Mouse (Mus musculus) forebrain, embryonic 12.5 days (tissue): ENCODE data around the gene Rprd1b. TPM values are rescaled to one million over a fixed set of nuclear protein-coding genes. Genes with fewer than 3 reads are reported as not detected.

Experiments used
- ATAC-seq: fragments of 200-750 bp; cut with Nextera tagmentation; 2 replicates; pipeline ENCODE4 v1.8.0; 2017; ENCODE audit warnings: moderate TSS enrichment; ENCODE audit not compliant: low FRiP score
- H3K27ac ChIP-seq: fragments of 300-500 bp; sonication (generic); 2 replicates; pipeline ENCODE4 v1.5.1; 2016; ENCODE audit warnings: mild to moderate bottlenecking
- H3K27me3 ChIP-seq: fragments of 300-500 bp; sonication (generic); 2 replicates; pipeline ENCODE4 v1.6.1; 2016; ENCODE audit warnings: mild to moderate bottlenecking
- H3K36me3 ChIP-seq: fragments of 300-500 bp; sonication (generic); replicated peaks from 2 replicates; pipeline ENCODE4 v1.6.1; 2016; ENCODE audit warnings: mild to moderate bottlenecking
- H3K4me1 ChIP-seq: fragments of 300-500 bp; sonication (generic); 2 replicates; pipeline ENCODE4 v1.6.1; 2016
- H3K4me2 ChIP-seq: fragments of 300-500 bp; sonication (generic); 2 replicates; pipeline ENCODE4 v1.6.1; 2016; ENCODE audit warnings: mild to moderate bottlenecking, moderate library complexity
- H3K4me3 ChIP-seq: fragments of 300-500 bp; sonication (generic); replicated peaks from 2 replicates; pipeline ENCODE4 v1.5.1; 2016; ENCODE audit warnings: mild to moderate bottlenecking
- H3K9ac ChIP-seq: fragments of 300-500 bp; sonication (generic); 2 replicates; pipeline ENCODE4 v1.6.1; 2016; ENCODE audit warnings: mild to moderate bottlenecking
- H3K9me3 ChIP-seq: fragments of 300-500 bp; sonication (generic); 2 replicates; pipeline ENCODE4 v1.6.1; 2016
- WGBS: fragments of 180-500 bp; shearing (Covaris S2); methylation state at CpG from one replicate; pipeline ENCODE4 v1.1.7; 2016; 5-methylcytosine and 5-hydroxymethylcytosine counted together
- polyA plus RNA-seq: library from polyadenylated mRNA; unstranded; fragments of >200 nt; fragmentation: Nextera tagmentation; extraction: Ambion mirVana; gene quantifications from 2 replicates; pipeline ENCODE4 v1.2.1, GENCODE M21; 2016

The Rprd1b gene
- polyA plus RNA-seq, 1 experiment from 2014 or later: 61.1 TPM

DNA sequence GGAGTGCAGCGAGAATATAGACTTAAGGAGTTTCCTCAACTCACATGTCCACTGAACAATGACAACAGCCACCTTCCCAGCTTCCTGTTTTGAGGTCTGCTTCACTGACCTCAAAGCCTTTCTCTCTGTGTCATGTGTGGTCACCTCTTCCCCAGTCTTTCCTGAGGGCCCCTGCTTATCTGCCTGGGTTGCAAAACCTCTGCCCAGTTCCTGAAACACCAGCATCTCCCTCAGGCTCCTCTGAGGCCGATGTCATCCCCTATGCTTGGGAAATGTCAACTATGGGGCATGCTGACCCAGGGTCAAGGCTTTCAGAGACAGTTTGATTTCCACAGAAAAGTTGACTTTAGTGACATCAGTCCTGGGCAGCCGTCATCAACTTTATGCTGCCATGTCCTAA, 147.1 kb downstream of the Rprd1b start:
- H3K4me1 ChIP-seq: peaks cover 33% of the 10 kb centered on the region
- no peak overlapping the region for H3K9ac ChIP-seq
- H3K36me3 ChIP-seq: no peaks in the 10 kb centered on the region
- no peak overlapping the region for H3K4me3 ChIP-seq
- H3K27me3 ChIP-seq: no peaks in the 10 kb centered on the region
- no peak overlapping the region for H3K27ac ChIP-seq
- H3K4me2 ChIP-seq: no peak overlapping the region
- 87% methylated on average over 3 of the region's 3 CpGs for WGBS
- no peak for ATAC-seq
- no peaks in the 10 kb centered on the region for H3K9me3 ChIP-seq

DNA sequence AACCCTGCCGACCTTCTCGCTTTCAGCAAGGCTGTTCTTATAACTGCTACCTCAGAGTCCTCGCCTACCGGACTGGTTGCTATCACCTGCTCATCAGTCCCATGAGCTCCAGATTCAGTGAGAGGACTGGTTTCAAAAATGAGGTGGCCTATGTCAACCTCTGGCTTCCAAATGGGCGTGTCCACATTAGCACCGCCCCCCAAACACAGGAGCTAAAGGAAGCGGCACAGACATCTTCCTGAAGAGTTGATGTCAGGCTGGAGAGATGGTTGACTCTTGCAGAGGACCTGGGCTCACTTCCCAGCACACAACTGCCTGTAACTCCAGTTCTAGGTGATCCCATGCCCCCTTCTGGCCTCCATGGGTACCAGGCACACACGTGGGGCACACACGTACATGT, 148.5 kb downstream of the Rprd1b start:
- Histone ChIP-seq H3K36me3 (no peaks in the 10 kb centered on the region), H3K9ac (no peak overlapping the region), H3K9me3 (no peaks in the 10 kb centered on the region), H3K27me3 (no peaks in the 10 kb centered on the region), H3K4me3 (no peak overlapping the region), H3K27ac (no peak overlapping the region), H3K4me2 (no peak overlapping the region), H3K4me1 (peaks cover 33% of the 10 kb centered on the region)
- no peak for ATAC-seq
- 86% methylated on average over 9 of the region's 9 CpGs for WGBS

DNA sequence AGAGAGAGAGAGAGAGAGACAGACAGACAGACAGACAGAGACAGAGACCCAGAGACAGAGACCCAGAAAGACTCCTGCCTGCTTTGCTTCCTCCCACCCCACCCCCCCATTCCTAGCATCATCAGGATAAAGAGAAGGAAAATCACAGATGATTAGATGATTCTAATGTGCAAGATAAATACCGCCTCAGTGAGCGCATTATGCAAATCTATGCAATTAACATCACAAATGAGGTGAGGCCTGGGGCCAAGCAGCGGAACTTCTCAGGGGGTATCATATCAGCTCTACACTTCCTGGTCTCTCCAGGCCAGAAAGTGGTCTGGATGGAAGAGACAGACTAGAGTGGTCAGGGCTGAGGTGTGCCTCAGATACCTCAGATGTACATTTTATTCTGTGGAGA, 149.3 kb downstream of the Rprd1b start:
- H3K27ac ChIP-seq: peak overlapping the region; percentile 56
- H3K27me3 ChIP-seq: no peaks in the 10 kb centered on the region
- ATAC-seq: peak; percentile 22; the same call in 1 of the 2 replicates
- no peaks in the 10 kb centered on the region for H3K36me3 ChIP-seq
- H3K4me1 ChIP-seq: peaks cover 33% of the 10 kb centered on the region
- H3K4me2 ChIP-seq: 0 out of 2 replicates have a peak overlapping the region, but pooled peaks have one; percentile 10
- H3K9ac ChIP-seq: no peak overlapping the region
- no peaks in the 10 kb centered on the region for H3K9me3 ChIP-seq
- WGBS: 19% methylated on average over 3 of the region's 3 CpGs
- no peak overlapping the region for H3K4me3 ChIP-seq

DNA sequence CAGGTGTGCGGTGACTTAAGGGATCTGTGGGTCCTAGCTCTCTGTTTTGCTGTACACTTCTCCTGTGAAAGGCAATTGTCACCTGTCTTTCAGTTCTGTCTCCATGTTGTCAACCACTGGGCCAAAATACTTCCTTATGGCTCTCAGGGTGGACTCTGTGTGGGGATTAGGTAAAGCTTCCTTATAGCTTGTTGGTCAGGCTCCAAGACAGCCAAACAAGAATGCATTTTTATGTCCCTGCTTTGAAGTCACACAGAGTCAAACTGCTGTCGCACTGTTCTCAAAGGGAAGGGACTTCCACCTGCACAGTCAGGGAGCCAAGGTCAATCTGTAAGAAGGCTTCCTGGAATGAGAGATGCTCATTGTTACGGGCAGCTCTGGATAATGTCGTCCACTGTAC, 149.8 kb downstream of the Rprd1b start:
- no peak for ATAC-seq
- Histone ChIP-seq H3K36me3 (no peaks in the 10 kb centered on the region), H3K27me3 (no peaks in the 10 kb centered on the region), H3K27ac (peak overlapping the region; percentile 56), H3K4me1 (peaks cover 33% of the 10 kb centered on the region), H3K4me2 (no peak overlapping the region), H3K4me3 (no peak overlapping the region), H3K9me3 (no peaks in the 10 kb centered on the region), H3K9ac (no peak overlapping the region)
- 79% methylated on average over 4 of the region's 4 CpGs for WGBS

DNA sequence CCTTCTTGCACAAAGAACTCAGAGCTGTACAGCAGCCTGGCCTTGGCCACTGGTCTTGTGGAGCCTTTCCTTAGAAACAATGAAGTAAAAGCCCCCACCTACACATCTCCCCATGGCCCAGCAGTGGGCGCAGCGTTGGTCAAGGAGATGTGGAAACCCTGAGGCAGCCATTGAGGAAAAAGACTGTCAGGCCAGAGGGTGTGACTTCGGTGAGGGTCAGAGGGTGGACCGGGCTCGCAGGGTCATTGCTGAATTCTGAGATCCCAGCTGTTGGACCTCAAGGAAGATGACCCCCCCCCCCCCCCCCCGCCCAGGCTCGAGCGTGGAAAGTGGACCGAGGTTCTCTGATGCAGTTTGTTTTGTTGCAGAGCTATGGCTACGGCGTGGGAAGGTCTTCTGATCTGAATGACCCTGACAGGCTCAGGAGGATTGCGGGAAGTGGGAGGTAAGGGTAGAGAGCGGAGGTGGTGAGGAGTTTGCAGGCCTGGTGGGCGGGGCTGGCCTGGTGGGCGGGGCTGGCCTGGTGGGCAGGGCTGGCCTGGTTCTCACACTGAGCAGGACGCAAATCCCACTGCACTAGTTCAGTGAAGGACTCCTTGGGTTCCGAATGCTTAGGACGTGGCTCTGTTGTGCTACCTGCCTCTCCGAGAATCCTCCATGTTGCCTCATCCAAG, 150.5 kb downstream of the Rprd1b start:
- H3K9me3 ChIP-seq: no peaks in the 10 kb centered on the region
- 10% methylated on average over 17 of the region's 19 CpGs for WGBS
- H3K4me1 ChIP-seq: peaks cover 33% of the 10 kb centered on the region
- H3K27ac ChIP-seq: no peak overlapping the region
- peak; percentile 67 for ATAC-seq
- H3K4me3 ChIP-seq: peak overlapping the region; percentile 28
- H3K36me3 ChIP-seq: no peaks in the 10 kb centered on the region
- no peaks in the 10 kb centered on the region for H3K27me3 ChIP-seq
- H3K9ac ChIP-seq: no peak overlapping the region
- H3K4me2 ChIP-seq: peak overlapping the region; percentile 46

DNA sequence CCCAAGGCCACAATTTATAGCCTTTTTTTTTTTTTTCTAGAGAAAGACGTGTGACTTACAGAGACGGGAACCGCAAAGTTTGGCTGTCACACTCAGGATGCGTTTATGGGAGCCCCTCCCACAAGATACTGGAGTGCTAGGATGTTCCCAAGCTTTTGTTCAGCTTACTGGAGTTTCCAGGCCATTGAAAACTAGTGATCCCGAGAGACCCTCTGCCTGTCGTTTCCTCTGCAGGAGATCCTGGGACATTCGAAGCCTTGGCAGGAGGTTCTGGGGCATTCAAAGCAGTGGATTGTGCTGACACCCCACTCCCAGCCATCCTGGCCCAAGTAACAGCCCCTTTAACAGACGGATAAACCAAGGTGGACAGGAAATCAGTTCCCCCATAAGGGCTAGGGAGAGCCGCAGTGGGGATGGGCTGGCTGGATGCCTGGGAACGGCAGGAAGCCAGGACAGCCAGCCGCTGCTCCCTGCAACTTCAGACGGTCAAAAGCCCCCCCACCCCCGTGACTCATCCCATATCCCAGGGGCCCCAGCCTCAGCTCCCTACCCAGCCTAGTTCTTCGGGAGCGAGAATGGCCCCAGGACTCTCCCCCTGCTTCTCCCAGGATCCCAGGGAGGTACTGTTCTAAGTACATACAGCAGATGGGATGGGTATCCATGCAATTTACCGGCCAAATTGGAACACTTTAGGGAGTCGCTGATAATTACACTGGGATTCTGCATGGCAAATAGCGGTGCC, 151.2 kb downstream of the Rprd1b start:
- Histone ChIP-seq H3K4me3 (peak overlapping the region; percentile 28), H3K9me3 (no peaks in the 10 kb centered on the region), H3K36me3 (no peaks in the 10 kb centered on the region), H3K27ac (no peak overlapping the region), H3K4me2 (peak overlapping the region; percentile 46), H3K9ac (no peak overlapping the region), H3K27me3 (no peaks in the 10 kb centered on the region), H3K4me1 (peaks cover 33% of the 10 kb centered on the region)
- whole genome bisulfite sequencing: 22% methylated on average over 18 of the region's 18 CpGs
- 0 out of 2 replicates have a peak, but pooled peaks have one; percentile 13 for ATAC-seq

DNA sequence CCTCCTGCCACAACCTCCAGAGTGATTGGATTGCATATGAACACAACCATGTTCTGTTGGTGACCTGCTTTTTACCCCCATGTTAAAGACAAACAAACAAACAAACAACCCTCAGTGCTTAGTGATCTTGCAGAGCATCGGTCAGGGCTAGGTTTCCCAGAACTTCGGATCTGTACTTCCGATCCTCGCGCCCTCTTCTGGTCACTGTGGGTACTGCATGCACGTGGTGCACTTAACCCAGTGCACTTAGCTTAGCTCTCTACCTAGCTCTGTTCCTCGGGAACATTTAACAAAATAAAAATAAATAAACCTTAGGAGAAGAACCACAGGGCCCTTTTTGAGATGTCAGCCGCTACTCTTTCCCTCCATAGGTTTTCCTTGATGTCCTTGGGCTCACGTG, 152.5 kb downstream of the Rprd1b start:
- H3K4me2 ChIP-seq: no peak overlapping the region
- ATAC-seq: no peak
- H3K9me3 ChIP-seq: no peaks in the 10 kb centered on the region
- H3K4me3 ChIP-seq: no peak overlapping the region
- WGBS: 48% methylated on average over 9 of the region's 9 CpGs
- no peaks in the 10 kb centered on the region for H3K27me3 ChIP-seq
- no peaks in the 10 kb centered on the region for H3K36me3 ChIP-seq
- no peak overlapping the region for H3K9ac ChIP-seq
- peaks cover 33% of the 10 kb centered on the region for H3K4me1 ChIP-seq
- H3K27ac ChIP-seq: no peak overlapping the region

Other genes with a start within 250 kb of the Rprd1b start
- gene Vstm2l, start 113.8 kb upstream of the Rprd1b start, polyA plus RNA-seq: 3.5 TPM in 2 replicates
- gene Tti1, start 64 bp upstream of the Rprd1b start, polyA plus RNA-seq: 34.5 and 38.2 TPM in 2 replicates
- 4.3 and 4.6 TPM in 2 replicates for gene Tgm2, start 117.9 kb downstream of the Rprd1b start, polyA plus RNA-seq
- gene D630003M21Rik, start 200.7 kb downstream of the Rprd1b start, polyA plus RNA-seq: 3.3 and 3.4 TPM in 2 replicates
- gene Bpi, start 229.6 kb downstream of the Rprd1b start, polyA plus RNA-seq: not detected in 2 replicates